Mouse (Mus musculus) adrenal gland, postnatal 14 days (tissue): Measurements from ENCODE around the gene Zfp131. TPM values are rescaled to one million over a fixed set of nuclear protein-coding genes. Genes with fewer than 3 reads are reported as not detected.
"Not testable (repeated sequence)": the region's sequence is repeated elsewhere in the genome, so short reads cannot be mapped to it uniquely, and the experiment has no call there.

Experiments used
- DNase-seq: peaks from one replicate; pipeline ENCODE4 v3.0.0; 2021; ENCODE audit warnings: mixed read lengths
- long read RNA-seq, 2 experiments: library from polyadenylated mRNA; stranded (forward); transcript quantifications; one replicate each; pipeline ENCODE4 v2.0.0; 2021
- total RNA-seq: library from RNA; stranded (reverse); gene quantifications from 2 replicates; pipeline ENCODE4 v1.2.3, GENCODE M21; 2021

Gene Zfp131
- 39.4 and 39.8 TPM in 2 replicates for total RNA-seq
- long read RNA-seq, experiment 1, partial matches to known transcripts = 5 of 17 reads
- long read RNA-seq, experiment 1, other reads (novel, unspliced or antisense) = 8 of 17 reads
- long read RNA-seq, experiment 2, transcript Zfp131-206 (8 exons, 2,561 nt) = major isoform, 5 of 13 reads
- long read RNA-seq, experiment 2, partial matches to known transcripts = 3 of 13 reads
- long read RNA-seq, experiment 2, other reads (novel, unspliced or antisense) = 4 of 13 reads

GRCm38 (mm10) chr13:119790761-119791579 lies at the start of gene Zfp131:
Zfp131 (minus strand) TSS chr13:119790889.
- peak; percentile 98 for DNase-seq

- peak; percentile 5 for DNase-seq
These were observed 49.3 kb upstream of the Zfp131 start for GRCm38 (mm10) chr13:119839982-119840381.

GRCm38 (mm10) chr13:119837719-119838337 lies 47.1 kb upstream of the Zfp131 start:
- peak; percentile 70 for DNase-seq

GRCm38 (mm10) chr13:119836324-119836811 lies 45.7 kb upstream of the Zfp131 start:
- peak; percentile 10 for DNase-seq

- DNase-seq = peak; percentile 56
These were observed 44.8 kb upstream of the Zfp131 start, which contains the start of gene D13Ertd608e for GRCm38 (mm10) chr13:119835320-119836056. D13Ertd608e (plus strand) TSS chr13:119836006.

GRCm38 (mm10) chr13:119830116-119830515 lies 39.4 kb upstream of the Zfp131 start, which contains the start of gene AF067063:
AF067063 (minus strand) TSS chr13:119830216.
- not testable (repeated sequence) for DNase-seq

GRCm38 (mm10) chr13:119817579-119818206 lies 27.0 kb upstream of the Zfp131 start:
- no peak for DNase-seq

GRCm38 (mm10) chr13:119816798-119817197 lies 26.1 kb upstream of the Zfp131 start:
- no peak for DNase-seq

GRCm38 (mm10) chr13:119810031-119810430 lies 19.3 kb upstream of the Zfp131 start:
- DNase-seq = no peak

- DNase-seq = no peak
These were observed 18.2 kb upstream of the Zfp131 start for GRCm38 (mm10) chr13:119808937-119809336.

- no peak for DNase-seq
These were observed 7.0 kb upstream of the Zfp131 start for GRCm38 (mm10) chr13:119797656-119798055.

GRCm38 (mm10) chr13:119792791-119793404 lies 2.2 kb upstream of the Zfp131 start:
- DNase-seq = no peak

- DNase-seq = peak; percentile 26
These were observed 969 bp upstream of the Zfp131 start for GRCm38 (mm10) chr13:119791580-119792135.

GRCm38 (mm10) chr13:119789851-119790717 lies 605 bp downstream of the Zfp131 start:
- DNase-seq = peak; percentile 80

GRCm38 (mm10) chr13:119783581-119783980 lies 7.1 kb downstream of the Zfp131 start:
- DNase-seq = no peak

GRCm38 (mm10) chr13:119768541-119768940 lies 22.1 kb downstream of the Zfp131 start:
- no peak for DNase-seq

- DNase-seq = no peak
These were observed 24.2 kb downstream of the Zfp131 start for GRCm38 (mm10) chr13:119766480-119766879.

GRCm38 (mm10) chr13:119756831-119757230 lies 33.9 kb downstream of the Zfp131 start:
- DNase-seq = peak; percentile 27

- peak; percentile 94 for DNase-seq
These were observed 34.8 kb downstream of the Zfp131 start, which contains the start of gene Nim1k for GRCm38 (mm10) chr13:119755681-119756471. Nim1k (minus strand) TSS chr13:119755882.
